Mouse (Mus musculus) hindbrain, embryonic 11.5 days (tissue): ENCODE results near the gene Mrgprf. TPM values are rescaled to one million over a fixed set of nuclear protein-coding genes. Genes with fewer than 3 reads are reported as not detected.

Source experiments
- ATAC-seq: fragments of 200-750 bp; cut with Nextera tagmentation; 2 replicates; pipeline ENCODE4 v1.8.0; 2017; ENCODE audit warnings: mild to moderate bottlenecking, moderate TSS enrichment, moderate library complexity; ENCODE audit not compliant: low FRiP score
- DNase-seq: peaks from one replicate; pipeline ENCODE4 v3.0.0-alpha.2; 2015; ENCODE audit warnings: low spot score
- H3K27ac ChIP-seq: fragments of 300-500 bp; sonication (generic); 2 replicates; pipeline ENCODE4 v1.5.1; 2014; ENCODE audit warnings: mild to moderate bottlenecking, low read depth, low read length
- H3K27me3 ChIP-seq: fragments of 300-500 bp; sonication (generic); 2 replicates; pipeline ENCODE4 v1.6.1; 2014; ENCODE audit warnings: mild to moderate bottlenecking, low read length, moderate library complexity, mixed read lengths; ENCODE audit not compliant: control insufficient read depth, insufficient read depth
- H3K36me3 ChIP-seq: fragments of 300-500 bp; sonication (generic); 2 replicates; pipeline ENCODE4 v1.6.1; 2014; ENCODE audit warnings: mild to moderate bottlenecking, low read length, moderate library complexity, mixed read lengths; ENCODE audit not compliant: control insufficient read depth, insufficient read depth
- H3K4me1 ChIP-seq: fragments of 300-500 bp; sonication (generic); replicated peaks from 2 replicates; pipeline ENCODE4 v1.6.1; 2014; ENCODE audit warnings: low read length, mixed read lengths; ENCODE audit not compliant: control insufficient read depth, insufficient read depth
- H3K4me2 ChIP-seq: fragments of 300-500 bp; sonication (generic); replicated peaks from 2 replicates; pipeline ENCODE4 v1.6.1; 2014; ENCODE audit warnings: mild to moderate bottlenecking, low read depth, low read length
- H3K4me3 ChIP-seq: fragments of 300-500 bp; sonication (generic); 2 replicates; pipeline ENCODE4 v1.5.1; 2014; ENCODE audit warnings: low read depth, low read length
- H3K9ac ChIP-seq: fragments of 300-500 bp; sonication (generic); 2 replicates; pipeline ENCODE4 v1.6.1; 2014; ENCODE audit warnings: low read depth, low read length
- H3K9me3 ChIP-seq: fragments of 300-500 bp; sonication (generic); 2 replicates; pipeline ENCODE4 v1.6.1; 2016; ENCODE audit warnings: low read length; ENCODE audit not compliant: control insufficient read depth
- WGBS: fragments of 180-500 bp; shearing (Covaris S2); extraction: QIAGEN DNeasy Blood & Tissue Kit; methylation state at CpG from one replicate; pipeline ENCODE4 v1.1.7; 2014; 5-methylcytosine and 5-hydroxymethylcytosine counted together
- polyA plus RNA-seq: library from polyadenylated mRNA; unstranded; fragments of >200 nt; fragmentation: Nextera tagmentation; extraction: Ambion mirVana; gene quantifications from 2 replicates; pipeline ENCODE4 v1.2.1, GENCODE M21; 2014

Gene Mrgprf
- polyA plus RNA-seq, 1 experiment from 2014 or later = 0.26 TPM

- WGBS = 29% methylated on average over 4 of the region's 4 CpGs
- DNase-seq (no peak), ATAC-seq (no peak)
- no peaks in the 10 kb centered on the region for H3K27me3 ChIP-seq
- no peak overlapping the region for H3K4me2 ChIP-seq
- no peaks in the 10 kb centered on the region for H3K36me3 ChIP-seq
- no peaks in the 10 kb centered on the region for H3K9me3 ChIP-seq
- H3K4me1 ChIP-seq = no peaks in the 10 kb centered on the region
- no peak overlapping the region for H3K27ac ChIP-seq
- H3K4me3 ChIP-seq = no peak overlapping the region
- no peak overlapping the region for H3K9ac ChIP-seq
Measured at GRCm38 (mm10) chr7:145323607-145324006, 23.0 kb downstream of the Mrgprf start.

GRCm38 (mm10) chr7:145325697-145326096 is 25.1 kb downstream of the Mrgprf start:
- no peaks in the 10 kb centered on the region for H3K4me1 ChIP-seq
- H3K9ac ChIP-seq = no peak overlapping the region
- DNase-seq (no peak), ATAC-seq (no peak)
- H3K27me3 ChIP-seq = no peaks in the 10 kb centered on the region
- H3K4me3 ChIP-seq = no peak overlapping the region
- H3K36me3 ChIP-seq = no peaks in the 10 kb centered on the region
- H3K4me2 ChIP-seq = no peak overlapping the region
- H3K9me3 ChIP-seq = no peaks in the 10 kb centered on the region
- 59% methylated on average over 2 of the region's 2 CpGs for WGBS
- H3K27ac ChIP-seq = no peak overlapping the region

- 78% methylated on average over 2 of the region's 2 CpGs for WGBS
Measured at GRCm38 (mm10) chr7:145329982-145330381, 29.4 kb downstream of the Mrgprf start.

GRCm38 (mm10) chr7:145330641-145331040 is 30.0 kb downstream of the Mrgprf start:
- H3K4me1 ChIP-seq = no peaks in the 10 kb centered on the region
- H3K4me3 ChIP-seq = no peak overlapping the region
- no peaks in the 10 kb centered on the region for H3K27me3 ChIP-seq
- H3K9ac ChIP-seq = no peak overlapping the region
- no peak for DNase-seq
- 86% methylated on average over 2 of the region's 2 CpGs for WGBS
- no peak overlapping the region for H3K4me2 ChIP-seq
- no peaks in the 10 kb centered on the region for H3K36me3 ChIP-seq
- no peak overlapping the region for H3K27ac ChIP-seq
- H3K9me3 ChIP-seq = no peaks in the 10 kb centered on the region
- ATAC-seq = no peak

More at GRCm38 (mm10) chr7:145329982-145330381, 29.4 kb downstream of the Mrgprf start:
- DNase-seq (no peak), ATAC-seq (no peak)
- Histone ChIP-seq H3K9me3 (no peaks in the 10 kb centered on the region), H3K27me3 (no peaks in the 10 kb centered on the region), H3K4me3 (no peak overlapping the region), H3K9ac (no peak overlapping the region), H3K4me1 (no peaks in the 10 kb centered on the region), H3K36me3 (no peaks in the 10 kb centered on the region), H3K4me2 (no peak overlapping the region), H3K27ac (no peak overlapping the region)

GRCm38 (mm10) chr7:145332376-145333041 is 31.9 kb downstream of the Mrgprf start:
- Histone ChIP-seq H3K27ac (no peak overlapping the region), H3K4me1 (no peaks in the 10 kb centered on the region), H3K27me3 (no peaks in the 10 kb centered on the region), H3K9ac (no peak overlapping the region), H3K36me3 (no peaks in the 10 kb centered on the region), H3K9me3 (no peaks in the 10 kb centered on the region), H3K4me3 (no peak overlapping the region), H3K4me2 (no peak overlapping the region)
- ATAC-seq (no peak), DNase-seq (no peak)
- 73% methylated on average over 1 of the region's 1 CpGs for WGBS

- WGBS = 88% methylated on average over 6 of the region's 6 CpGs
- no peak overlapping the region for H3K27ac ChIP-seq
Measured at GRCm38 (mm10) chr7:145333936-145334335, 33.3 kb downstream of the Mrgprf start.

GRCm38 (mm10) chr7:145334428-145335027 is 33.9 kb downstream of the Mrgprf start:
- Histone ChIP-seq H3K36me3 (no peaks in the 10 kb centered on the region), H3K27me3 (no peaks in the 10 kb centered on the region), H3K9ac (no peak overlapping the region), H3K27ac (no peak overlapping the region), H3K4me3 (no peak overlapping the region), H3K4me1 (no peaks in the 10 kb centered on the region), H3K4me2 (no peak overlapping the region), H3K9me3 (no peaks in the 10 kb centered on the region)
- no peak for ATAC-seq
- DNase-seq = no peak
- 59% methylated on average over 4 of the region's 4 CpGs for WGBS

More at GRCm38 (mm10) chr7:145333936-145334335, 33.3 kb downstream of the Mrgprf start:
- no peaks in the 10 kb centered on the region for H3K4me1 ChIP-seq
- no peak for DNase-seq
- no peak overlapping the region for H3K9ac ChIP-seq
- no peak overlapping the region for H3K4me3 ChIP-seq
- no peaks in the 10 kb centered on the region for H3K27me3 ChIP-seq
- no peak for ATAC-seq
- H3K4me2 ChIP-seq = no peak overlapping the region
- H3K36me3 ChIP-seq = no peaks in the 10 kb centered on the region
- H3K9me3 ChIP-seq = no peaks in the 10 kb centered on the region

- Histone ChIP-seq H3K27ac (no peak overlapping the region), H3K4me3 (no peak overlapping the region), H3K4me2 (no peak overlapping the region), H3K4me1 (no peaks in the 10 kb centered on the region), H3K36me3 (no peaks in the 10 kb centered on the region), H3K9me3 (no peaks in the 10 kb centered on the region), H3K9ac (no peak overlapping the region), H3K27me3 (no peaks in the 10 kb centered on the region)
- DNase-seq (no peak), ATAC-seq (no peak)
Measured at GRCm38 (mm10) chr7:145335199-145335598, 34.6 kb downstream of the Mrgprf start.
